8 mouse cellular contexts compared by ENCODE assay signal in genomic region chr8:126591821-126592268, GRCm38 (mm10). TPM values are rescaled to one million over a fixed set of nuclear protein-coding genes. Genes with fewer than 3 reads are reported as not detected.
DNase-seq lines count a peak whose midpoint lies in the region; ATAC-seq and TF ChIP-seq lines count a peak whose summit lies in the region.

No protein-coding gene starts in this region.

- H3K9ac ChIP-seq in embryonic facial prominence, embryonic 15.5 days, result peak overlapping the region; percentile 99
- peak overlapping the region; percentile 96 for H3K9ac ChIP-seq in heart, postnatal 0 days (replicated peaks; ENCODE audit: low read depth, low read length)
- H3K9ac ChIP-seq in stomach, embryonic 15.5 days, result peak overlapping the region; percentile 91

- H3K9me3 ChIP-seq in embryonic facial prominence, embryonic 15.5 days (replicated peaks), result no peaks in the 10 kb centered on the region
- no peaks in the 10 kb centered on the region for H3K9me3 ChIP-seq in heart, postnatal 0 days (replicated peaks; ENCODE audit: control insufficient read depth, low read length)
- no peaks in the 10 kb centered on the region for H3K9me3 ChIP-seq in stomach, embryonic 15.5 days

- H3K27ac ChIP-seq in embryonic facial prominence, embryonic 15.5 days (replicated peaks), result peak overlapping the region; percentile 99
- H3K27ac ChIP-seq in heart, postnatal 0 days (ENCODE audit: low read depth), result peak overlapping the region; percentile 98
- peak overlapping the region; percentile 97 for H3K27ac ChIP-seq in stomach, embryonic 15.5 days

- TF ChIP-seq CTCF in heart, postnatal 0 days (IDR thresholded peaks at IDR 0.05; ENCODE audit: low read depth), result 0 out of 2 replicates have a peak, but pooled peaks have one; percentile 13

- peak overlapping the region; percentile 95 for H3K4me3 ChIP-seq in embryonic facial prominence, embryonic 15.5 days (replicated peaks)
- H3K4me3 ChIP-seq in heart, postnatal 0 days (ENCODE audit: low read depth, low read length), result peak overlapping the region; percentile 98
- peak overlapping the region; percentile 73 for H3K4me3 ChIP-seq in stomach, embryonic 15.5 days (replicated peaks)

- H3K27me3 ChIP-seq in embryonic facial prominence, embryonic 15.5 days, result no peaks in the 10 kb centered on the region
- H3K27me3 ChIP-seq in heart, postnatal 0 days (ENCODE audit: control insufficient read depth, insufficient read depth, low read length), result no peaks in the 10 kb centered on the region
- H3K27me3 ChIP-seq in stomach, embryonic 15.5 days (replicated peaks), result no peaks in the 10 kb centered on the region

- H3K4me1 ChIP-seq in embryonic facial prominence, embryonic 15.5 days, result peaks cover 43% of the 10 kb centered on the region
- peaks cover 18% of the 10 kb centered on the region for H3K4me1 ChIP-seq in heart, postnatal 0 days (ENCODE audit: control insufficient read depth, insufficient read depth)
- peaks cover 25% of the 10 kb centered on the region for H3K4me1 ChIP-seq in stomach, embryonic 15.5 days

- peak; percentile 59; the same call in 1 of the 2 replicates for TF ChIP-seq EP300 in heart, postnatal 0 days (IDR thresholded peaks at IDR 0.05; ENCODE audit: low read depth)

- 0% methylated on average over 9 of the region's 9 CpGs for WGBS in embryonic facial prominence, embryonic 15.5 days
- 1% methylated on average over 9 of the region's 9 CpGs for WGBS in heart, postnatal 0 days
- WGBS in stomach, embryonic 15.5 days, result 0% methylated on average over 9 of the region's 9 CpGs

- DNase-seq in frontal cortex, postnatal 14 days (ENCODE audit: low spot score in 2 of 2), result peak; percentile 27 to 44
- no peak for DNase-seq in frontal cortex, postnatal 25 days (ENCODE audit: low spot score in 2 of 2)
- peak; percentile 87 for DNase-seq in adrenal gland, adult 2 months
- peak; percentile 82 for DNase-seq in heart, postnatal 0 days (ENCODE audit: low spot score)
- peak; percentile 78 to 92 for DNase-seq in kidney, postnatal 25 days
- peak; percentile 59 for DNase-seq in lung, postnatal 14 days

- ATAC-seq in embryonic facial prominence, embryonic 15.5 days (ENCODE audit: insufficient number of reproducible peaks, low FRiP score, low TSS enrichment, low read depth), result no peak
- ATAC-seq in heart, postnatal 0 days (ENCODE audit: insufficient read depth, low read depth), result no peak
- no peak for ATAC-seq in stomach, embryonic 15.5 days (ENCODE audit: insufficient read depth, low FRiP score, low read depth)

- H3K36me3 ChIP-seq in embryonic facial prominence, embryonic 15.5 days, result peaks cover 11% of the 10 kb centered on the region; the same call in 1 of the 2 replicates
- H3K36me3 ChIP-seq in heart, postnatal 0 days (replicated peaks; ENCODE audit: control insufficient read depth, insufficient read depth, low read length), result peaks cover 42% of the 10 kb centered on the region
- no peaks in the 10 kb centered on the region for H3K36me3 ChIP-seq in stomach, embryonic 15.5 days

- H3K4me2 ChIP-seq in embryonic facial prominence, embryonic 15.5 days (replicated peaks), result peak overlapping the region; percentile 89
- peak overlapping the region; percentile 93 for H3K4me2 ChIP-seq in heart, postnatal 0 days (ENCODE audit: low read depth, low read length)
- H3K4me2 ChIP-seq in stomach, embryonic 15.5 days, result peak overlapping the region; percentile 90

RNA-seq across cellular contexts. Expression of gene Irf2bp2, which starts 1.9 kb away (rescaled TPM):
- total RNA-seq in adrenal gland, adult 2 months (2021), result 10 to 100 TPM; 89.4 to 92.0 TPM
- 111 and 120 TPM in 2 replicates for polyA plus RNA-seq in adrenal gland, adult 2 months (2012; rRNA removed)
- 12.5 and 14.7 TPM in 2 replicates for polyA plus RNA-seq in embryonic facial prominence, embryonic 15.5 days (2015; fragmentation: Nextera tagmentation; extraction: Ambion mirVana)
- 132 and 175 TPM in 2 replicates for total RNA-seq in heart, postnatal 0 days (2014; rRNA removed; ENCODE audit: low replicate concordance)
- 9.6 and 9.8 TPM in 2 replicates for polyA plus RNA-seq in heart, postnatal 0 days (2015; fragmentation: Nextera tagmentation; extraction: Ambion mirVana)
- 12.5 and 13.4 TPM in 2 replicates for polyA plus RNA-seq in stomach, embryonic 15.5 days (2015; fragmentation: Nextera tagmentation; extraction: Ambion mirVana)

Comparison
In these comparisons a context has a peak if more than half of its experiments do, and no peak if none do; other contexts are left out.
1. DNase-seq: peak in frontal cortex, postnatal 14 days (2 of 2), adrenal gland, adult 2 months (single experiment), heart, postnatal 0 days (single experiment), kidney, postnatal 25 days (2 of 2) and lung, postnatal 14 days (single experiment); none in frontal cortex, postnatal 25 days (0 of 2).
2. Peak in every context shown above with its lines, with median percentiles within 50 percentile points of each other: H3K27ac ChIP-seq, H3K4me2 ChIP-seq, H3K4me3 ChIP-seq and H3K9ac ChIP-seq.